Mouse (Mus musculus) cortical plate, adult 2 months (tissue): ENCODE measurements around the gene Bmpr1b.

Source experiments
- CTCF ChIP-seq: fragments of 200-500 bp; IDR thresholded peaks from 2 replicates; pipeline ENCODE4 v1.5.1; 2011; ENCODE audit warnings: mild to moderate bottlenecking, control low read depth, low read length; ENCODE audit not compliant: insufficient read depth; ENCODE audit errors: extremely low read depth
- POLR2A ChIP-seq: fragments of 200-500 bp; IDR thresholded peaks from 2 replicates; pipeline ENCODE4 v1.6.1; 2011; ENCODE audit warnings: mild to moderate bottlenecking, low read length, control low read depth; ENCODE audit not compliant: insufficient read depth; ENCODE audit errors: extremely low read depth

GRCm38 (mm10) chr3:141981613-141982432 is 187.4 kb downstream of the Bmpr1b start:
- TF ChIP-seq CTCF (no peak), POLR2A (no peak)
